Mouse (Mus musculus): ENCODE data around the gene Grm3. TPM values are rescaled to one million over a fixed set of nuclear protein-coding genes. Genes with fewer than 3 reads are reported as not detected.

Gene Grm3
- polyA plus RNA-seq, 1 experiment: not detected

GRCm38 (mm10) chr5:9540822-9541557 lies 184.0 kb downstream of the Grm3 start:
- Histone ChIP-seq H3K36me3 (ENCODE audit: control insufficient read depth, insufficient read depth, low read length) (no peaks in the 10 kb centered on the region), H3K4me3 (ENCODE audit: low read depth, low read length) (no peak overlapping the region), H3K27ac (ENCODE audit: insufficient read depth, low read depth, low read length) (no peak overlapping the region), H3K4me1 (ENCODE audit: control insufficient read depth, insufficient read depth, insufficient read length, low read length) (no peaks in the 10 kb centered on the region), H3K27me3 (ENCODE audit: control insufficient read depth, insufficient read depth, low read length) (no peaks in the 10 kb centered on the region)
- 28% methylated on average over 8 of the region's 8 CpGs for WGBS
- TF ChIP-seq POLR2A (IDR thresholded peaks at IDR 0.05; ENCODE audit: low read depth, low read length) (no peak), CTCF (IDR thresholded peaks at IDR 0.05; ENCODE audit: extremely low read depth, insufficient read length, insufficient replicate concordance, low read depth, low read length) (no peak)

- WGBS: 84% methylated on average over 4 of the region's 4 CpGs
Measured at GRCm38 (mm10) chr5:9525507-9525906, 199.5 kb downstream of the Grm3 start.

GRCm38 (mm10) chr5:9511027-9511426 lies 213.9 kb downstream of the Grm3 start:
- Histone ChIP-seq H3K27me3 (ENCODE audit: control insufficient read depth, insufficient read depth, low read length) (no peaks in the 10 kb centered on the region), H3K4me1 (ENCODE audit: control insufficient read depth, insufficient read depth, insufficient read length, low read length) (no peaks in the 10 kb centered on the region), H3K36me3 (ENCODE audit: control insufficient read depth, insufficient read depth, low read length) (no peaks in the 10 kb centered on the region), H3K4me3 (ENCODE audit: low read depth, low read length) (no peak overlapping the region), H3K27ac (ENCODE audit: insufficient read depth, low read depth, low read length) (no peak overlapping the region)
- WGBS: 88% methylated on average over 1 of the region's 1 CpGs
- no peak for TF ChIP-seq POLR2A (IDR thresholded peaks at IDR 0.05; ENCODE audit: low read depth, low read length)
- TF ChIP-seq CTCF (IDR thresholded peaks at IDR 0.05; ENCODE audit: extremely low read depth, insufficient read length, insufficient replicate concordance, low read depth, low read length): no peak

More at GRCm38 (mm10) chr5:9525507-9525906, 199.5 kb downstream of the Grm3 start:
- H3K36me3 ChIP-seq (ENCODE audit: control insufficient read depth, insufficient read depth, low read length): no peaks in the 10 kb centered on the region
- no peak overlapping the region for H3K4me3 ChIP-seq (ENCODE audit: low read depth, low read length)
- no peak overlapping the region for H3K27ac ChIP-seq (ENCODE audit: insufficient read depth, low read depth, low read length)
- H3K4me1 ChIP-seq (ENCODE audit: control insufficient read depth, insufficient read depth, insufficient read length, low read length): no peaks in the 10 kb centered on the region
- H3K27me3 ChIP-seq (ENCODE audit: control insufficient read depth, insufficient read depth, low read length): no peaks in the 10 kb centered on the region
- no peak for TF ChIP-seq CTCF (IDR thresholded peaks at IDR 0.05; ENCODE audit: extremely low read depth, insufficient read length, insufficient replicate concordance, low read depth, low read length)
- TF ChIP-seq POLR2A (IDR thresholded peaks at IDR 0.05; ENCODE audit: low read depth, low read length): no peak

- WGBS: 76% methylated on average over 4 of the region's 4 CpGs
- H3K4me1 ChIP-seq (ENCODE audit: control insufficient read depth, insufficient read depth, insufficient read length, low read length): no peaks in the 10 kb centered on the region
- TF ChIP-seq CTCF (IDR thresholded peaks at IDR 0.05; ENCODE audit: extremely low read depth, insufficient read length, insufficient replicate concordance, low read depth, low read length): no peak
- no peak for TF ChIP-seq POLR2A (IDR thresholded peaks at IDR 0.05; ENCODE audit: low read depth, low read length)
Measured at GRCm38 (mm10) chr5:9497235-9497634, 227.7 kb downstream of the Grm3 start.

GRCm38 (mm10) chr5:9495456-9495855 lies 229.5 kb downstream of the Grm3 start:
- WGBS: 34% methylated on average over 5 of the region's 5 CpGs
- H3K4me3 ChIP-seq (ENCODE audit: low read depth, low read length): no peak overlapping the region
- H3K36me3 ChIP-seq (ENCODE audit: control insufficient read depth, insufficient read depth, low read length): no peaks in the 10 kb centered on the region
- H3K27ac ChIP-seq (ENCODE audit: insufficient read depth, low read depth, low read length): no peak overlapping the region
- H3K27me3 ChIP-seq (ENCODE audit: control insufficient read depth, insufficient read depth, low read length): no peaks in the 10 kb centered on the region
- H3K4me1 ChIP-seq (ENCODE audit: control insufficient read depth, insufficient read depth, insufficient read length, low read length): no peaks in the 10 kb centered on the region
- TF ChIP-seq POLR2A (IDR thresholded peaks at IDR 0.05; ENCODE audit: low read depth, low read length) (no peak), CTCF (IDR thresholded peaks at IDR 0.05; ENCODE audit: extremely low read depth, insufficient read length, insufficient replicate concordance, low read depth, low read length) (no peak)

More at GRCm38 (mm10) chr5:9497235-9497634, 227.7 kb downstream of the Grm3 start:
- H3K27me3 ChIP-seq (ENCODE audit: control insufficient read depth, insufficient read depth, low read length): no peaks in the 10 kb centered on the region
- H3K36me3 ChIP-seq (ENCODE audit: control insufficient read depth, insufficient read depth, low read length): no peaks in the 10 kb centered on the region
- no peak overlapping the region for H3K4me3 ChIP-seq (ENCODE audit: low read depth, low read length)
- no peak overlapping the region for H3K27ac ChIP-seq (ENCODE audit: insufficient read depth, low read depth, low read length)

- Histone ChIP-seq H3K27ac (ENCODE audit: insufficient read depth, low read depth, low read length) (no peak overlapping the region), H3K4me1 (ENCODE audit: control insufficient read depth, insufficient read depth, insufficient read length, low read length) (no peaks in the 10 kb centered on the region), H3K36me3 (ENCODE audit: control insufficient read depth, insufficient read depth, low read length) (no peaks in the 10 kb centered on the region), H3K4me3 (ENCODE audit: low read depth, low read length) (no peak overlapping the region), H3K27me3 (ENCODE audit: control insufficient read depth, insufficient read depth, low read length) (no peaks in the 10 kb centered on the region)
- WGBS: 80% methylated on average over 3 of the region's 3 CpGs
- no peak for TF ChIP-seq CTCF (IDR thresholded peaks at IDR 0.05; ENCODE audit: extremely low read depth, insufficient read length, insufficient replicate concordance, low read depth, low read length)
- TF ChIP-seq POLR2A (IDR thresholded peaks at IDR 0.05; ENCODE audit: low read depth, low read length): no peak
Measured at GRCm38 (mm10) chr5:9477587-9477986, 247.4 kb downstream of the Grm3 start.

- no peak overlapping the region for H3K27ac ChIP-seq (ENCODE audit: insufficient read depth, low read depth, low read length)
- H3K27me3 ChIP-seq (ENCODE audit: control insufficient read depth, insufficient read depth, low read length): no peaks in the 10 kb centered on the region
- WGBS: 82% methylated on average over 2 of the region's 2 CpGs
- no peak for TF ChIP-seq POLR2A (IDR thresholded peaks at IDR 0.05; ENCODE audit: low read depth, low read length)
- no peak for TF ChIP-seq CTCF (IDR thresholded peaks at IDR 0.05; ENCODE audit: extremely low read depth, insufficient read length, insufficient replicate concordance, low read depth, low read length)
- H3K4me1 ChIP-seq (ENCODE audit: control insufficient read depth, insufficient read depth, insufficient read length, low read length): no peaks in the 10 kb centered on the region
- no peaks in the 10 kb centered on the region for H3K36me3 ChIP-seq (ENCODE audit: control insufficient read depth, insufficient read depth, low read length)
- no peak overlapping the region for H3K4me3 ChIP-seq (ENCODE audit: low read depth, low read length)
Measured at GRCm38 (mm10) chr5:9453298-9453697, 271.7 kb downstream of the Grm3 start.

All from small intestine, adult 2 months (tissue).